Mouse (Mus musculus) right cerebral cortex, postnatal 14 days (tissue): ENCODE results near the gene Cfap44.

Source experiments
- DNase-seq: peaks from one replicate; pipeline ENCODE4 v3.0.0; 2022

Cfap44 gene

DNA sequence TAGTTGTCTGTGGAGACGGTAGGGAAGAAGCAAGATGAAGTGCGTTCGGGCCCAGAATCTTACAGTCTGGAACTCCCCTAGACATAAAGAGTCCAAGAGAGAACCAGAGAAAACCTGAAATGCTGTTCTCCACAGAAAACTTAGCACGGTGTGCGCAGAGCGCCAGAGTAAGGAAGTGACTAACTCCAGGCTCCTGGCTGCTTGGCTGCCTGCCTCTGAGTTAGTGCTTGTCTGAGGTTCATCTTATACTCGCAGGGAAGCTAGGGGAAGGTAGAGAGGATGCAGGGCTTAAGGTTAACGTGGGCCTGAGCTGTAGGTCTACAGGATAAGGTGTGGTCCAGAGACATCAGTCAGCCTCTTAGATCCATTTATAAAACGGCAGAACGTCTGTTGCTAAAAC lies 107.2 kb downstream of the Cfap44 start:
- DNase-seq: no peak

GRCm38 (mm10) chr16:44502325-44502724 lies 107.7 kb downstream of the Cfap44 start:
- no peak for DNase-seq

- no peak for DNase-seq
These were observed 108.4 kb downstream of the Cfap44 start for GRCm38 (mm10) chr16:44502895-44503575.

- DNase-seq: no peak
These were observed 110.6 kb downstream of the Cfap44 start for GRCm38 (mm10) chr16:44505243-44505642.

DNA sequence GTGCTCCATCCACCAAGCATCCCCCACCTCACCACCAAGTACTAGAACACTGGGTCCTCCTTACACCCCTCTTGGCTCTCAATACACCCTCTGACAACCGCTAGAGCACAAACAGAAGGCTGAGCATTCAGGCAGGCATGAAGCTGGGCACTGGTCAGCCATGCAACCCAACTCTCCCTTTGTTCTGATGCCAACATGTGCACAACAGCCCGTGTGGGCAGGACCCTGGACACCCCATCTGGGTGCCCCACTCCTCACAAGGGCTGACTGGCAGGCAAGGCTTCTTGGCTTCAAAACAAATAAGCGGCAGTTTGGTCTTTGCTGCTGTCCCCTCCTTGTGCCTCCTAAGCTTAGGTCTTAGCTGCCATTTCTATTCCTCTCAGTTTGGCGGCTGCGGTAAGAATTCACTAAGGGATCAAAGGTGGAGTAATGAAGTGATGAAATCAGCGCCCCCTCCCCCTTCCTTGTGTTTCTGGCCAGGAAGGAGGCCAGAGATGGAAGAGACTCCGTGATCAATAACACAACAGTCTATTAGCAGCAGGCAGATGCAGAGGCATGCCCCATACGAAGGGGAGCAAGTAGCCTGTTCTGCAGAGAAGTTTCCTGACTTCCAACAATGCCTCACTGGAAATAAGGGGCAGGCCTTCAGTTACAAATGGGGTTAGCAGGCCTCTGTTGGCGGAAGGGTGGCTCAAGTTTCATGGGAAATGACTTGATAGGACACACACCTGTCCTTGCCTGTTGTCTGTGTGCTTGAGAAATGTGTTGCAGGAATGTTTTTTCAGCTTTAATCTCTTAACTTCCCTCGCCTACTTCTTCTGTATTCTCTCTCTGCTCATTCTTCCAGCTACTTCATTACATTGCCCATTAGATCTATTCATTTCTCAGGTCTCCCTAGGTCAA lies 112.7 kb downstream of the Cfap44 start:
- no peak for DNase-seq

- DNase-seq: no peak
These were observed 113.4 kb downstream of the Cfap44 start for GRCm38 (mm10) chr16:44508025-44508424.

GRCm38 (mm10) chr16:44508772-44509171 lies 114.2 kb downstream of the Cfap44 start:
- DNase-seq: no peak

GRCm38 (mm10) chr16:44509458-44510344 lies 115.1 kb downstream of the Cfap44 start:
- no peak for DNase-seq

- DNase-seq: no peak
These were observed 116.1 kb downstream of the Cfap44 start for GRCm38 (mm10) chr16:44510521-44511213.

GRCm38 (mm10) chr16:44516498-44516897 lies 121.9 kb downstream of the Cfap44 start:
- no peak for DNase-seq

DNA sequence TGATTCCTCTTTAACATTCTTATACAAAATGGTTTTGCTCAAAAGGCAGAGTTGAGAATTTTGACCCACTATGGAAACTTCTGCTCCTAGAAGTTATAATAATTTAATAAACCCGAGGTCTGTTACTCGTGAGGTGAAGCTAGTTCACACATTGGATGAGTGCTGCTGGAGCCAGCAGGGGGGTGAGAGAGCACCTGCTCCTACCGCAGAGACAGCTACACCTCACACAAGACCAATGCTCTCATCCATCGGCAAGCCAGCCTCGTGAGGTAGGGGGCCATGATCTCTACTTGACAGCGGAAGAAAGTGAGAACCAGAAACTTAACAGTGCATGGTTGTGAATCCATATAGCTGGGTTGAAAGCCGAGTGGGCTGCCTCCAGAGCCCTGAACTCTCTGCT lies 129.0 kb downstream of the Cfap44 start:
- DNase-seq: no peak

GRCm38 (mm10) chr16:44526044-44526443 lies 131.4 kb downstream of the Cfap44 start:
- no peak for DNase-seq

GRCm38 (mm10) chr16:44526689-44527088 lies 132.1 kb downstream of the Cfap44 start:
- no peak for DNase-seq

DNA sequence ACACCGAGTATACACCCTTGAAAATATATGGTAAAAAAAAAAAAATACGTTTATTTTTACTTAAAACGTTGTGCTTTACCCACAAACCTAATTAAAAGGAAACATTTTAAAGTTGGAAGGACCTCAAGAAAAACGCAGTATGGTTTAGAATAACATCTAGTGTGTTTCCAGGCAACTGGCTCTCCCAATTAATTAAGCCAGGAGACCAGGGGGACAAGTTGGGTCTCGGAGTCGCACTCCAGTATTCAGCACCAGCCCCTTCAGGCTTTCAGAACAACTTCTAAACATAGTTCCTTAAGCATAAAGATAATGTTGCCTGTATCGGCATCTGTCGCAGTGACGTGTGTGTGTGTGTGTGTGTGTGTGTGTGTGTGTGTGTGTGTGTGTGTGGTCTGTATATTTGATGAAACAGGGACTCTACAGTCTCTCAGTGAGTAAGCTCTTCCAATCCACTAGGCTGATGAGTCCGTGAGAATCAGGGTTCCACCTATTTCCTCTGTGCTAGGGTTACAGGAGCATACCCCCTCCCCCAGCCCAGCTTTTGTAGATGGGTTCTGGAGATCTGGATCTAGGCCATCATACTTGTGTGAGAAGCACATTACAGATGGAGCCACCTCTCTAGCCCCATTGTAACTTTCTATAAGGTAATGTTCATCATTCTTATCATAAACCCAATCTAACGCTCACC lies 132.8 kb downstream of the Cfap44 start:
- no peak for DNase-seq

- no peak for DNase-seq
These were observed 134.4 kb downstream of the Cfap44 start for GRCm38 (mm10) chr16:44528955-44529354.

DNA sequence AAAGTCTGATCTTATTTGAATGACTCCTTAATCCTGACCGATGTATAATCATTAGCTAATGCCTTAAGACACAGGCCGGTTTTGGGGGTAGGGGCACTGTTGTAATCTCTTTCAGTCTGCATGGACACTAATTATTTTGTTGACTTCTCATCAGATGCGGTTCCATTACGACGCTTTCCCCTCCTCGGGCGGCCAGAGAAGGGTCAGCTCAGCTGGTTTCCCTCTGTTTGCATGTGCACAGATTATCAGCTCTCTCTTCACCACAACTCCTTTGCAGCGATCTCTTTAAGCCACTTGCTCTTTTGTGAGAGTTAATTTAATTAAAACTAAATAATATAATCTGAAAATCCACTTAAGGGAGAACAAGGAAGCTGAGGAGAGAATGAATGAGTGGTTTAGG lies 135.1 kb downstream of the Cfap44 start:
- no peak for DNase-seq

DNA sequence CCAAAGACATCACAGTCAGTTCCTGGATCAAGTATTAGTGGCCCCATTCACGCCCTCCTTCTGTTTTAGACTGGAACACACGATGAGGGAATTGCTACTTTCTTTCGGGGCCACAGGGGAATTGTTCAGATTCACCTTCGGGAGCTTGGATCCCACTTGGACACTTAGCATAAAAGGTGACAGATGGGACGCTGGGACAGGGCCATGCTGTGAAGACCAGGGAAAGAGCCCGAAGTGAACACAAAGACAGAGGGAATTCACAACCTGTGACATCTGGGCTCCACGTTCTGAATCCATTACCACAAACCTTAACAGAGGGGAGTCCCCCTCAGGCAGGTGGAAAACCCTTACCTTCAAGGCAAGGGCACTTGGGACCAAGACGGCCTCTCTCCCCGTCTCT lies 135.6 kb downstream of the Cfap44 start:
- no peak for DNase-seq

DNA sequence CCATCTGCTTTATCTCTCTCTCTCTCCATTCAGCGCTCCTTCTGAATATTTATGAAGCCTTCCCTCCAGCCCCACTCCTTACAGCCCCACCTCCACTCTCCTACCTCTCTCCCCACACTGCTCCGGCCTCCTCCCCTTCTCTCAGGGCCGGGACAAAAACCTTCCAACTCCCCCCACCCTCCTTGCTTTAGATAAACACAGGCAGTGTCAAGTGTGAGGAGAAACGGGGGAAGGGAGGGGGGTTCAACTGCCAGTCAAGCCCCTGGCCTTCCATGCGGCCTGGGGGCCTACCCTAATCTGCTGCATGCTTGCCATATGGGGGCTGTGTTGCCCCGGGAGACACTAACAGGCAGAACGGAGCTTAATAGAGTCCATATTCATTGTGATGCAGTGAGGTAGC lies 136.2 kb downstream of the Cfap44 start:
- DNase-seq: no peak

- DNase-seq: no peak
These were observed 136.7 kb downstream of the Cfap44 start for GRCm38 (mm10) chr16:44531239-44531797.
